In genomic region chr2:6849388-6849787, GRCm38 (mm10) we compare ENCODE assay signal across 10 mouse cellular contexts.
A peak's percentile ranks its signal among the peaks of the same experiment; 100 is the strongest.
DNase-seq lines count a peak whose midpoint lies in the region; ATAC-seq lines count a peak whose summit lies in the region.
"Had no signal": no experiment of that assay in that cellular context is flagged by ENCODE, and none has a peak within 500 bp of the region (broad histone marks: within the 10 kb centered on the region; RNA-seq: fewer than 3 reads in every experiment).

No protein-coding gene starts in this region.

- no peaks in the 10 kb centered on the region for H3K36me3 ChIP-seq in splenic B cell, adult 2 months (ENCODE audit: control insufficient read depth, insufficient read depth, low read length, poor library complexity, severe bottlenecking)

- DNase-seq in CD4-positive, CD25-positive, alpha-beta regulatory T cell, adult 2 months (ENCODE audit: low read depth, low spot score): peak; percentile 24
- peak; percentile 29 for DNase-seq in kidney, adult 9 months
- no peak for DNase-seq in kidney, adult 8-10 months
- peak; percentile 58 for DNase-seq in retina, embryonic 14.5 days (ENCODE audit: low spot score)
- DNase-seq in retina, postnatal 1 day: no peak
- DNase-seq in splenic B cell, adult 2 months (ENCODE audit: low read depth, low spot score): peak; percentile 20
- no peak for DNase-seq in cerebellum, adult 11-12 months
- DNase-seq: heart, postnatal 36 days had no signal

- no peaks in the 10 kb centered on the region for H3K27me3 ChIP-seq in splenic B cell, adult 2 months (ENCODE audit: control insufficient read depth, insufficient read depth, low read length, poor library complexity, severe bottlenecking)

- no peak for ATAC-seq in CD4-positive, CD25-positive, alpha-beta regulatory T cell, adult 4 months
- ATAC-seq: activated CD4-positive, CD25-positive, alpha-beta regulatory T cell, adult 4 months had no signal

Comparison
In these comparisons a context has a peak if more than half of its experiments do, and no peak if none do; other contexts are left out.
1. DNase-seq: peak in CD4-positive, CD25-positive, alpha-beta regulatory T cell, adult 2 months (single experiment), kidney, adult 9 months (single experiment), retina, embryonic 14.5 days (single experiment) and splenic B cell, adult 2 months (single experiment); none in kidney, adult 8-10 months (0 of 2), retina, postnatal 1 day (single experiment) and cerebellum, adult 11-12 months (single experiment).